Mouse (Mus musculus): ENCODE results near the gene Rrp15. TPM values are rescaled to one million over a fixed set of nuclear protein-coding genes. Genes with fewer than 3 reads are reported as not detected.

Rrp15 gene
- polyA plus RNA-seq, 1 experiment from 2014 or later: 31.8 TPM

- peak; percentile 61 for ATAC-seq (ENCODE audit: low FRiP score)
- peaks cover 36% of the 10 kb centered on the region for H3K4me1 ChIP-seq (replicated peaks)
- H3K9ac ChIP-seq: peak within 1 kb of the TSS; percentile 84
- peak within 1 kb of the TSS; percentile 66 for H3K4me3 ChIP-seq
- no peaks in the 10 kb centered on the region for H3K36me3 ChIP-seq
- H3K27ac ChIP-seq: peak within 1 kb of the TSS; percentile 72
- H3K9me3 ChIP-seq: no peaks in the 10 kb centered on the region
- H3K4me2 ChIP-seq: peak within 1 kb of the TSS; percentile 79
- peaks cover 18% of the 10 kb centered on the region for H3K27me3 ChIP-seq
- 3% methylated on average over 12 of the region's 12 CpGs for WGBS
Measured at GRCm38 (mm10) chr1:186705915-186706248, 43.3 kb downstream of the Rrp15 start, which contains the start of gene Tgfb2. Gene Tgfb2, minus strand, starts transcription at chr1:186705989.

GRCm38 (mm10) chr1:186705203-186705914 is 43.8 kb downstream of the Rrp15 start:
- peak; percentile 83 for ATAC-seq (ENCODE audit: low FRiP score)
- peaks cover 18% of the 10 kb centered on the region for H3K27me3 ChIP-seq
- peak overlapping the region; percentile 84 for H3K9ac ChIP-seq
- H3K4me1 ChIP-seq (replicated peaks): peaks cover 36% of the 10 kb centered on the region
- H3K4me2 ChIP-seq: peak overlapping the region; percentile 79
- H3K36me3 ChIP-seq: no peaks in the 10 kb centered on the region
- H3K27ac ChIP-seq: peak overlapping the region; percentile 72
- under 1% methylated on average over 49 of the region's 65 CpGs for WGBS
- peak overlapping the region; percentile 66 for H3K4me3 ChIP-seq
- H3K9me3 ChIP-seq: no peaks in the 10 kb centered on the region

GRCm38 (mm10) chr1:186703980-186704701 is 45.0 kb downstream of the Rrp15 start:
- H3K4me3 ChIP-seq: peak overlapping the region; percentile 66
- H3K27me3 ChIP-seq: peaks cover 18% of the 10 kb centered on the region
- H3K4me2 ChIP-seq: peak overlapping the region; percentile 79
- under 1% methylated on average over 36 of the region's 36 CpGs for WGBS
- H3K27ac ChIP-seq: peak overlapping the region; percentile 44; the same call in 1 of the 2 replicates
- no peaks in the 10 kb centered on the region for H3K9me3 ChIP-seq
- no peak for ATAC-seq (ENCODE audit: low FRiP score)
- peak overlapping the region; percentile 72 for H3K9ac ChIP-seq
- H3K4me1 ChIP-seq (replicated peaks): peaks cover 36% of the 10 kb centered on the region
- H3K36me3 ChIP-seq: no peaks in the 10 kb centered on the region

GRCm38 (mm10) chr1:186703256-186703979 is 45.7 kb downstream of the Rrp15 start:
- H3K36me3 ChIP-seq: no peaks in the 10 kb centered on the region
- H3K4me3 ChIP-seq: peak overlapping the region; percentile 66
- H3K4me1 ChIP-seq (replicated peaks): peaks cover 36% of the 10 kb centered on the region
- H3K4me2 ChIP-seq: peak overlapping the region; percentile 79
- H3K27ac ChIP-seq: peak overlapping the region; percentile 18; the same call in 1 of the 2 replicates
- ATAC-seq (ENCODE audit: low FRiP score): no peak
- peaks cover 18% of the 10 kb centered on the region for H3K27me3 ChIP-seq
- WGBS: under 1% methylated on average over 15 of the region's 15 CpGs
- H3K9me3 ChIP-seq: no peaks in the 10 kb centered on the region
- peak overlapping the region; percentile 72 for H3K9ac ChIP-seq

GRCm38 (mm10) chr1:186702391-186703255 is 46.5 kb downstream of the Rrp15 start:
- H3K9me3 ChIP-seq: no peaks in the 10 kb centered on the region
- peak overlapping the region; percentile 79 for H3K4me2 ChIP-seq
- H3K27ac ChIP-seq: peak overlapping the region; percentile 64; the same call in 1 of the 2 replicates
- no peak overlapping the region; the same call in 1 of the 2 replicates for H3K9ac ChIP-seq
- H3K27me3 ChIP-seq: peaks cover 14% of the 10 kb centered on the region
- peaks cover 36% of the 10 kb centered on the region for H3K4me1 ChIP-seq (replicated peaks)
- 15% methylated on average over 15 of the region's 15 CpGs for WGBS
- no peak for ATAC-seq (ENCODE audit: low FRiP score)
- no peaks in the 10 kb centered on the region for H3K36me3 ChIP-seq
- H3K4me3 ChIP-seq: peak overlapping the region; percentile 66

- Histone ChIP-seq H3K9me3 (no peaks in the 10 kb centered on the region), H3K4me3 (no peak overlapping the region), H3K27me3 (peaks cover 9% of the 10 kb centered on the region), H3K36me3 (no peaks in the 10 kb centered on the region), H3K4me2 (0 out of 2 replicates have a peak overlapping the region, but pooled peaks have one; percentile 15), H3K4me1 (replicated peaks) (peaks cover 32% of the 10 kb centered on the region), H3K9ac (no peak overlapping the region), H3K27ac (no peak overlapping the region)
- WGBS: 74% methylated on average over 8 of the region's 8 CpGs
- ATAC-seq (ENCODE audit: low FRiP score): no peak
Measured at GRCm38 (mm10) chr1:186701206-186701905, 47.8 kb downstream of the Rrp15 start.

- no peak for ATAC-seq (ENCODE audit: low FRiP score)
- no peaks in the 10 kb centered on the region for H3K9me3 ChIP-seq
- WGBS: 93% methylated on average over 3 of the region's 3 CpGs
Measured at GRCm38 (mm10) chr1:186700496-186700895, 48.7 kb downstream of the Rrp15 start.

GRCm38 (mm10) chr1:186698583-186699338 is 50.4 kb downstream of the Rrp15 start:
- Histone ChIP-seq H3K4me3 (no peak overlapping the region), H3K36me3 (no peaks in the 10 kb centered on the region), H3K4me2 (no peak overlapping the region), H3K9me3 (no peaks in the 10 kb centered on the region), H3K27me3 (peaks cover 6% of the 10 kb centered on the region; the same call in 1 of the 2 replicates), H3K9ac (no peak overlapping the region), H3K4me1 (replicated peaks) (peaks cover 13% of the 10 kb centered on the region), H3K27ac (no peak overlapping the region)
- no peak for ATAC-seq (ENCODE audit: low FRiP score)
- WGBS: 76% methylated on average over 15 of the region's 15 CpGs

More at GRCm38 (mm10) chr1:186700496-186700895, 48.7 kb downstream of the Rrp15 start:
- Histone ChIP-seq H3K4me2 (0 out of 2 replicates have a peak overlapping the region, but pooled peaks have one; percentile 15), H3K27ac (no peak overlapping the region), H3K27me3 (peaks cover 6% of the 10 kb centered on the region; the same call in 1 of the 2 replicates), H3K4me3 (no peak overlapping the region), H3K4me1 (replicated peaks) (peaks cover 26% of the 10 kb centered on the region), H3K36me3 (no peaks in the 10 kb centered on the region), H3K9ac (no peak overlapping the region)

GRCm38 (mm10) chr1:186696231-186696630 is 52.9 kb downstream of the Rrp15 start:
- Histone ChIP-seq H3K27me3 (no peaks in the 10 kb centered on the region), H3K36me3 (no peaks in the 10 kb centered on the region), H3K9ac (no peak overlapping the region), H3K4me1 (replicated peaks) (no peaks in the 10 kb centered on the region), H3K4me3 (no peak overlapping the region), H3K4me2 (no peak overlapping the region), H3K27ac (no peak overlapping the region), H3K9me3 (no peaks in the 10 kb centered on the region)
- WGBS: 88% methylated on average over 9 of the region's 9 CpGs
- ATAC-seq (ENCODE audit: low FRiP score): no peak

GRCm38 (mm10) chr1:186695361-186695760 is 53.8 kb downstream of the Rrp15 start:
- no peaks in the 10 kb centered on the region for H3K27me3 ChIP-seq
- H3K36me3 ChIP-seq: no peaks in the 10 kb centered on the region
- 69% methylated on average over 4 of the region's 4 CpGs for WGBS
- no peaks in the 10 kb centered on the region for H3K9me3 ChIP-seq
- H3K27ac ChIP-seq: no peak overlapping the region
- no peak for ATAC-seq (ENCODE audit: low FRiP score)
- no peaks in the 10 kb centered on the region for H3K4me1 ChIP-seq (replicated peaks)
- H3K4me3 ChIP-seq: no peak overlapping the region
- no peak overlapping the region for H3K4me2 ChIP-seq
- no peak overlapping the region for H3K9ac ChIP-seq

All from hindbrain, embryonic 13.5 days (tissue).